Mouse (Mus musculus) hindbrain, embryonic 15.5 days (tissue): ENCODE results near the gene Cux2. TPM values are rescaled to one million over a fixed set of nuclear protein-coding genes. Genes with fewer than 3 reads are reported as not detected.

Experiments used
- ATAC-seq: fragments of 200-750 bp; cut with Nextera tagmentation; 2 replicates; pipeline ENCODE4 v1.8.0; 2017; ENCODE audit warnings: low read depth, moderate number of reproducible peaks, moderate TSS enrichment; ENCODE audit not compliant: low FRiP score
- H3K27ac ChIP-seq: fragments of 300-500 bp; sonication (generic); replicated peaks from 2 replicates; pipeline ENCODE4 v1.5.1; 2015; ENCODE audit warnings: mild to moderate bottlenecking, inconsistent platforms
- H3K27me3 ChIP-seq: fragments of 300-500 bp; sonication (generic); 2 replicates; pipeline ENCODE4 v1.6.1; 2015; ENCODE audit warnings: control low read depth, inconsistent platforms
- H3K36me3 ChIP-seq: fragments of 300-500 bp; sonication (generic); 2 replicates; pipeline ENCODE4 v1.6.1; 2015; ENCODE audit warnings: control low read depth, inconsistent platforms
- H3K4me1 ChIP-seq: fragments of 300-500 bp; sonication (generic); replicated peaks from 2 replicates; pipeline ENCODE4 v1.6.1; 2015; ENCODE audit warnings: control low read depth, inconsistent platforms
- H3K4me2 ChIP-seq: fragments of 300-500 bp; sonication (generic); 2 replicates; pipeline ENCODE4 v1.6.1; 2015; ENCODE audit warnings: moderate library complexity, mild to moderate bottlenecking, inconsistent platforms
- H3K4me3 ChIP-seq: fragments of 300-500 bp; sonication (generic); 2 replicates; pipeline ENCODE4 v1.5.1; 2015; ENCODE audit warnings: mild to moderate bottlenecking, inconsistent platforms
- H3K9ac ChIP-seq: fragments of 300-500 bp; sonication (generic); 2 replicates; pipeline ENCODE4 v1.6.1; 2015; ENCODE audit warnings: inconsistent platforms
- H3K9me3 ChIP-seq: fragments of 300-500 bp; sonication (generic); 2 replicates; pipeline ENCODE4 v1.6.1; 2016; ENCODE audit warnings: control low read depth, inconsistent platforms
- WGBS: fragments of 180-500 bp; shearing (Covaris S2); methylation state at CpG from one replicate; pipeline ENCODE4 v1.1.7; 2015; 5-methylcytosine and 5-hydroxymethylcytosine counted together
- polyA plus RNA-seq: library from polyadenylated mRNA; unstranded; fragments of >200 nt; fragmentation: Nextera tagmentation; extraction: Ambion mirVana; gene quantifications from 2 replicates; pipeline ENCODE4 v1.2.1, GENCODE M21; 2015

The Cux2 gene
- polyA plus RNA-seq, 1 experiment from 2014 or later = 23.3 TPM

GRCm38 (mm10) chr5:121981650-121982131 is 68.2 kb downstream of the Cux2 start:
- no peaks in the 10 kb centered on the region for H3K9me3 ChIP-seq
- H3K36me3 ChIP-seq = no peaks in the 10 kb centered on the region
- H3K4me2 ChIP-seq = peak overlapping the region; percentile 35
- ATAC-seq = peak; percentile 78
- peaks cover 21% of the 10 kb centered on the region for H3K4me1 ChIP-seq
- H3K27me3 ChIP-seq = no peaks in the 10 kb centered on the region
- 9% methylated on average over 16 of the region's 16 CpGs for WGBS
- H3K4me3 ChIP-seq = no peak overlapping the region
- H3K27ac ChIP-seq = peak overlapping the region; percentile 81
- 0 out of 2 replicates have a peak overlapping the region, but pooled peaks have one; percentile 17 for H3K9ac ChIP-seq

- H3K4me3 ChIP-seq = no peak overlapping the region
- no peaks in the 10 kb centered on the region for H3K27me3 ChIP-seq
- H3K27ac ChIP-seq = no peak overlapping the region; the same call in 1 of the 2 replicates
- no peak for ATAC-seq
- H3K9me3 ChIP-seq = no peaks in the 10 kb centered on the region
- no peaks in the 10 kb centered on the region for H3K36me3 ChIP-seq
- no peak overlapping the region for H3K9ac ChIP-seq
- WGBS = 45% methylated on average over 12 of the region's 12 CpGs
- H3K4me1 ChIP-seq = peaks cover 43% of the 10 kb centered on the region
- H3K4me2 ChIP-seq = no peak overlapping the region
These were observed 73.6 kb downstream of the Cux2 start for GRCm38 (mm10) chr5:121976331-121976730.

GRCm38 (mm10) chr5:121973541-121973940 is 76.4 kb downstream of the Cux2 start:
- Histone ChIP-seq H3K9ac (0 out of 2 replicates have a peak overlapping the region, but pooled peaks have one; percentile 8), H3K27me3 (no peaks in the 10 kb centered on the region), H3K27ac (peak overlapping the region; percentile 63), H3K4me1 (peaks cover 47% of the 10 kb centered on the region), H3K36me3 (no peaks in the 10 kb centered on the region), H3K9me3 (no peaks in the 10 kb centered on the region), H3K4me2 (no peak overlapping the region; the same call in 1 of the 2 replicates), H3K4me3 (no peak overlapping the region)
- ATAC-seq = peak; percentile 3; the same call in 1 of the 2 replicates
- WGBS = 16% methylated on average over 10 of the region's 10 CpGs

GRCm38 (mm10) chr5:121972680-121973192 is 77.2 kb downstream of the Cux2 start:
- peak overlapping the region; percentile 35 for H3K4me2 ChIP-seq
- H3K9me3 ChIP-seq = no peaks in the 10 kb centered on the region
- peak; percentile 35; the same call in 1 of the 2 replicates for ATAC-seq
- H3K27ac ChIP-seq = peak overlapping the region; percentile 63
- no peaks in the 10 kb centered on the region for H3K36me3 ChIP-seq
- H3K27me3 ChIP-seq = no peaks in the 10 kb centered on the region
- H3K4me3 ChIP-seq = no peak overlapping the region
- no peak overlapping the region for H3K9ac ChIP-seq
- 18% methylated on average over 23 of the region's 23 CpGs for WGBS
- H3K4me1 ChIP-seq = peaks cover 53% of the 10 kb centered on the region

GRCm38 (mm10) chr5:121968999-121969398 is 80.9 kb downstream of the Cux2 start:
- H3K9me3 ChIP-seq = no peaks in the 10 kb centered on the region
- peak overlapping the region; percentile 13 for H3K4me2 ChIP-seq
- WGBS = 37% methylated on average over 15 of the region's 15 CpGs
- no peak overlapping the region for H3K9ac ChIP-seq
- H3K36me3 ChIP-seq = no peaks in the 10 kb centered on the region
- ATAC-seq = no peak
- H3K27me3 ChIP-seq = no peaks in the 10 kb centered on the region
- H3K27ac ChIP-seq = peak overlapping the region; percentile 68
- H3K4me1 ChIP-seq = peaks cover 65% of the 10 kb centered on the region
- H3K4me3 ChIP-seq = no peak overlapping the region

GRCm38 (mm10) chr5:121968416-121968815 is 81.5 kb downstream of the Cux2 start:
- Histone ChIP-seq H3K9ac (no peak overlapping the region), H3K4me3 (no peak overlapping the region), H3K36me3 (no peaks in the 10 kb centered on the region), H3K27me3 (no peaks in the 10 kb centered on the region), H3K4me1 (peaks cover 59% of the 10 kb centered on the region), H3K9me3 (no peaks in the 10 kb centered on the region), H3K4me2 (peak overlapping the region; percentile 13), H3K27ac (peak overlapping the region; percentile 68)
- whole genome bisulfite sequencing = 31% methylated on average over 15 of the region's 15 CpGs
- peak; percentile 43 for ATAC-seq

- no peak overlapping the region for H3K4me3 ChIP-seq
- no peaks in the 10 kb centered on the region for H3K36me3 ChIP-seq
- ATAC-seq = no peak
- no peaks in the 10 kb centered on the region for H3K27me3 ChIP-seq
- WGBS = 75% methylated on average over 5 of the region's 5 CpGs
- no peaks in the 10 kb centered on the region for H3K9me3 ChIP-seq
- peaks cover 55% of the 10 kb centered on the region for H3K4me1 ChIP-seq
- no peak overlapping the region for H3K9ac ChIP-seq
- H3K27ac ChIP-seq = no peak overlapping the region
- H3K4me2 ChIP-seq = no peak overlapping the region
These were observed 82.4 kb downstream of the Cux2 start for GRCm38 (mm10) chr5:121967520-121967919.

GRCm38 (mm10) chr5:121966940-121967339 is 83.0 kb downstream of the Cux2 start:
- no peak overlapping the region for H3K9ac ChIP-seq
- H3K9me3 ChIP-seq = no peaks in the 10 kb centered on the region
- no peak overlapping the region for H3K4me2 ChIP-seq
- 47% methylated on average over 16 of the region's 16 CpGs for WGBS
- H3K4me1 ChIP-seq = peaks cover 53% of the 10 kb centered on the region
- H3K36me3 ChIP-seq = no peaks in the 10 kb centered on the region
- H3K4me3 ChIP-seq = no peak overlapping the region
- ATAC-seq = no peak
- H3K27me3 ChIP-seq = no peaks in the 10 kb centered on the region
- no peak overlapping the region for H3K27ac ChIP-seq

- H3K9ac ChIP-seq = no peak overlapping the region
- no peaks in the 10 kb centered on the region for H3K36me3 ChIP-seq
- no peaks in the 10 kb centered on the region for H3K27me3 ChIP-seq
- no peaks in the 10 kb centered on the region for H3K9me3 ChIP-seq
- H3K27ac ChIP-seq = no peak overlapping the region
- H3K4me2 ChIP-seq = no peak overlapping the region
- ATAC-seq = no peak
- no peak overlapping the region for H3K4me3 ChIP-seq
- 77% methylated on average over 10 of the region's 10 CpGs for WGBS
- H3K4me1 ChIP-seq = peaks cover 68% of the 10 kb centered on the region
These were observed 86.9 kb downstream of the Cux2 start for GRCm38 (mm10) chr5:121962974-121963373.

- no peaks in the 10 kb centered on the region for H3K27me3 ChIP-seq
These were observed 87.5 kb downstream of the Cux2 start for GRCm38 (mm10) chr5:121962359-121962758.

GRCm38 (mm10) chr5:121961256-121961655 is 88.6 kb downstream of the Cux2 start:
- no peaks in the 10 kb centered on the region for H3K36me3 ChIP-seq
- H3K4me1 ChIP-seq = peaks cover 62% of the 10 kb centered on the region
- H3K4me2 ChIP-seq = no peak overlapping the region
- ATAC-seq = no peak
- no peaks in the 10 kb centered on the region for H3K9me3 ChIP-seq
- WGBS = 68% methylated on average over 8 of the region's 8 CpGs
- H3K4me3 ChIP-seq = no peak overlapping the region
- no peak overlapping the region for H3K27ac ChIP-seq
- no peak overlapping the region for H3K9ac ChIP-seq
- no peaks in the 10 kb centered on the region for H3K27me3 ChIP-seq

More at GRCm38 (mm10) chr5:121962359-121962758, 87.5 kb downstream of the Cux2 start:
- H3K4me3 ChIP-seq = no peak overlapping the region
- peaks cover 67% of the 10 kb centered on the region for H3K4me1 ChIP-seq
- H3K4me2 ChIP-seq = no peak overlapping the region
- H3K9me3 ChIP-seq = no peaks in the 10 kb centered on the region
- no peaks in the 10 kb centered on the region for H3K36me3 ChIP-seq
- ATAC-seq = no peak
- H3K9ac ChIP-seq = no peak overlapping the region
- WGBS = 88% methylated on average over 7 of the region's 7 CpGs
- H3K27ac ChIP-seq = no peak overlapping the region

GRCm38 (mm10) chr5:121959688-121960087 is 90.2 kb downstream of the Cux2 start:
- Histone ChIP-seq H3K4me1 (peaks cover 60% of the 10 kb centered on the region), H3K4me2 (no peak overlapping the region), H3K36me3 (no peaks in the 10 kb centered on the region), H3K9me3 (no peaks in the 10 kb centered on the region), H3K4me3 (no peak overlapping the region), H3K9ac (no peak overlapping the region), H3K27ac (no peak overlapping the region), H3K27me3 (no peaks in the 10 kb centered on the region)
- no peak for ATAC-seq
- 41% methylated on average over 10 of the region's 10 CpGs for WGBS

GRCm38 (mm10) chr5:121958551-121958950 is 91.4 kb downstream of the Cux2 start:
- peaks cover 58% of the 10 kb centered on the region for H3K4me1 ChIP-seq
- H3K4me3 ChIP-seq = no peak overlapping the region
- H3K9ac ChIP-seq = no peak overlapping the region
- no peaks in the 10 kb centered on the region for H3K36me3 ChIP-seq
- WGBS = 71% methylated on average over 9 of the region's 9 CpGs
- H3K9me3 ChIP-seq = no peaks in the 10 kb centered on the region
- H3K4me2 ChIP-seq = no peak overlapping the region
- no peak overlapping the region for H3K27ac ChIP-seq
- no peaks in the 10 kb centered on the region for H3K27me3 ChIP-seq
- ATAC-seq = no peak
